Mouse (Mus musculus) ES-E14 (cell line): Measurements from ENCODE around the gene Serinc5. TPM values are rescaled to one million over a fixed set of nuclear protein-coding genes. Genes with fewer than 3 reads are reported as not detected.
"Not testable (repeated sequence)": the region's sequence is repeated elsewhere in the genome, so short reads cannot be mapped to it uniquely, and the experiment has no call there.

Experiments used
- DNase-seq: peaks from one replicate; pipeline ENCODE4 v3.0.0-alpha.2; 2013; ENCODE audit warnings: low read depth, low spot score
- H3K27ac ChIP-seq: 2 replicates; pipeline ENCODE4 v1.5.1; 2012; ENCODE audit warnings: low read depth, mild to moderate bottlenecking, low read length, moderate library complexity, mixed read lengths; ENCODE audit not compliant: poor library complexity, insufficient read depth, severe bottlenecking
- H3K36me3 ChIP-seq: 2 replicates; pipeline ENCODE4 v1.6.1; 2012; ENCODE audit warnings: mild to moderate bottlenecking, low read length, moderate library complexity, mixed read lengths; ENCODE audit not compliant: control insufficient read depth, poor library complexity, insufficient read depth, severe bottlenecking
- H3K4me1 ChIP-seq, 2 experiments: fragments of 150-350 bp in 1 of 2; sonication (generic) in 1 of 2; 2 replicates each; pipeline ENCODE4 v1.6.1; 2012; ENCODE audit warnings: low read length in 2 of 2, mild to moderate bottlenecking in 1 of 2, mixed read lengths in 1 of 2; ENCODE audit not compliant: control insufficient read depth in 2 of 2, insufficient read depth in 2 of 2, poor library complexity in 1 of 2
- H3K4me3 ChIP-seq, 2 experiments: fragments of 150-350 bp in 1 of 2; sonication (generic) in 1 of 2; 2 replicates each; pipeline ENCODE4 v1.5.1; 2012; ENCODE audit warnings: low read length in 2 of 2, low read depth in 1 of 2, mild to moderate bottlenecking in 1 of 2, mixed read lengths in 1 of 2; ENCODE audit not compliant: insufficient read depth in 1 of 2, poor library complexity in 1 of 2, severe bottlenecking in 1 of 2
- H3K9ac ChIP-seq: 2 replicates; pipeline ENCODE4 v1.6.1; 2012; ENCODE audit warnings: low read depth, mild to moderate bottlenecking, low read length, mixed read lengths; ENCODE audit not compliant: poor library complexity, insufficient read depth, severe bottlenecking
- H3K9me3 ChIP-seq: fragments of 150-350 bp; sonication (generic); 2 replicates; pipeline ENCODE4 v1.6.1; 2012; ENCODE audit warnings: low read depth, mild to moderate bottlenecking, low read length; ENCODE audit not compliant: control insufficient read depth, insufficient read depth
- CHD2 ChIP-seq: IDR thresholded peaks from 2 replicates; pipeline ENCODE4 v1.6.1; 2014; ENCODE audit warnings: mild to moderate bottlenecking, low read depth, low read length, inconsistent platforms
- HCFC1 ChIP-seq: IDR thresholded peaks from 2 replicates; pipeline ENCODE4 v1.6.1; 2012; ENCODE audit warnings: low read length, inconsistent platforms, borderline replicate concordance; ENCODE audit not compliant: insufficient read depth
- MAFK ChIP-seq: IDR thresholded peaks from 2 replicates; pipeline ENCODE4 v1.6.1; 2014; ENCODE audit warnings: mild to moderate bottlenecking, low read depth, low read length, inconsistent platforms; ENCODE audit not compliant: insufficient read depth
- ZC3H11A ChIP-seq: IDR thresholded peaks from 2 replicates; pipeline ENCODE4 v1.6.1; 2012; ENCODE audit warnings: low read depth, mild to moderate bottlenecking, inconsistent platforms, low read length, borderline replicate concordance
- ZNF384 ChIP-seq: IDR thresholded peaks from 2 replicates; pipeline ENCODE4 v1.6.1; 2012; ENCODE audit warnings: low read depth, low read length, inconsistent platforms
- in situ Hi-C, 2 experiments: fragments of 600-800 bp; cut with MboI; formaldehyde crosslinking; loops; one replicate each; pipeline ENCODE4 v1.15.1; 2025; ENCODE audit warnings: low sequenced_read_pairs in 2 of 2, inconsistent platforms in 1 of 2; ENCODE audit not compliant: unreplicated experiment in 2 of 2
- total RNA-seq: library from RNA; depleted of rRNA; stranded (reverse); fragments of 300-350 nt; gene quantifications from 2 replicates; pipeline ENCODE4 v1.2.3, GENCODE M21; 2012

The Serinc5 gene
- total RNA-seq, 1 experiment: 14.9 TPM

- H3K36me3 ChIP-seq: no peaks in the 10 kb centered on the region
- H3K9ac ChIP-seq: no peak overlapping the region
- 0 out of 4 replicates have a peak, but pooled peaks cover 0 to 4% of the 10 kb centered on the region in 2 experiments for H3K4me1 ChIP-seq
- no peak overlapping the region for H3K4me3 ChIP-seq
- in situ Hi-C loops: loop anchor here in 1 of 2 experiments (25.0 kb wide), 1 partner anchor 143 kb away; no protein-coding TSS in a partner anchor
- no peak overlapping the region for H3K27ac ChIP-seq
- H3K9me3 ChIP-seq: no peaks in the 10 kb centered on the region
- TF ChIP-seq ZNF384: no peak
- TF ChIP-seq CHD2: no peak
- no peak for TF ChIP-seq ZC3H11A
- no peak for TF ChIP-seq HCFC1
- no peak for TF ChIP-seq MAFK
- no peak for DNase-seq
These were observed 16.4 kb upstream of the Serinc5 start for GRCm38 (mm10) chr13:92594481-92594880.

DNA sequence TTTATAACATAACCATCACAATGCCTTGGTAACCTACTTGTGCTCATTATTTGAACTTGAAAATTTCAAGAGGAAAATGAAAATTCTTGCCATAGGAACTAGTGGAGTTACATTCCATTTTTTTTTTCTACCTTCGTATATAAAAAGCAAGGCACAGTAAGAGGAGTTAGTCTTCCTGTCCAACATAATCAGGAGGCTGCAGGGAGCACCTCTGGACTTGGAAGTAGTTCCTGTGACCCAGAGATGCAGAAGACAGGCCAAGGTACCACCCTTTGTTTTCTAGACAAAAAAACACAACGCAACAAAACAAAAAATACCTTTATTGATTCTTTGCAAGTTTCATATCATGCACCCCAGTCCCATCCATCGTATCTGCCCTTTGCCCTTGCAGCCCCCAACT, 16.0 kb upstream of the Serinc5 start:
- Histone ChIP-seq H3K27ac (no peak overlapping the region), H3K36me3 (no peaks in the 10 kb centered on the region), H3K4me3 (no peak overlapping the region), H3K9ac (no peak overlapping the region), H3K4me1 (0 out of 4 replicates have a peak, but pooled peaks cover 0 to 4% of the 10 kb centered on the region in 2 experiments), H3K9me3 (no peaks in the 10 kb centered on the region)
- in situ Hi-C loops: loop anchor here in 1 of 2 experiments (25.0 kb wide), 1 partner anchor 142 kb away; no protein-coding TSS in a partner anchor
- TF ChIP-seq ZC3H11A (no peak), CHD2 (no peak), MAFK (no peak), HCFC1 (no peak), ZNF384 (no peak)
- no peak for DNase-seq

DNA sequence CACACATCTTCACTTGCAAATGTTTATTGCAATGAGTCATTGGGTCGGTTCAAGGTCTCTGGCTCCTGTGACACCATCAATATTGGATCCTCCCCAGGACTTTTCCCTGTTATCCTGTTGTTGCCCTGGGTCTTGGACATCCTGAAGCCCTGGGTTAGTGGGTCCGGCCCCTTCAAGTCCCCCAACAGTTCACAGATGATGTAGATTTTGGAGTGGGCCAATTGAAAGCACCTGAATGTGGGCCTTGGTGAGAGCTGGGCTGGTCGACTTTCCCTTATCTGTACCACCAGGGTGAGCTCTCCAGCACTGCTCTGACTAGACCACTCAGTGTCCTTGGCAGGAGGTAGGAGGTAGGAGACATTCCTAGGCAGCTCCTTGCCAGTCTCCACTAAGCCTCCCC, 15.5 kb upstream of the Serinc5 start:
- no peak for DNase-seq
- no peak overlapping the region for H3K27ac ChIP-seq
- 0 out of 4 replicates have a peak, but pooled peaks cover 0 to 4% of the 10 kb centered on the region in 2 experiments for H3K4me1 ChIP-seq
- H3K9me3 ChIP-seq: no peaks in the 10 kb centered on the region
- TF ChIP-seq HCFC1: no peak
- TF ChIP-seq ZC3H11A: no peak
- no peak for TF ChIP-seq MAFK
- TF ChIP-seq CHD2: no peak
- TF ChIP-seq ZNF384: no peak
- in situ Hi-C loops: loop anchor here in 1 of 2 experiments (25.0 kb wide), 1 partner anchor 142 kb away; no protein-coding TSS in a partner anchor
- H3K4me3 ChIP-seq: no peak overlapping the region
- H3K36me3 ChIP-seq: no peaks in the 10 kb centered on the region
- no peak overlapping the region for H3K9ac ChIP-seq

DNA sequence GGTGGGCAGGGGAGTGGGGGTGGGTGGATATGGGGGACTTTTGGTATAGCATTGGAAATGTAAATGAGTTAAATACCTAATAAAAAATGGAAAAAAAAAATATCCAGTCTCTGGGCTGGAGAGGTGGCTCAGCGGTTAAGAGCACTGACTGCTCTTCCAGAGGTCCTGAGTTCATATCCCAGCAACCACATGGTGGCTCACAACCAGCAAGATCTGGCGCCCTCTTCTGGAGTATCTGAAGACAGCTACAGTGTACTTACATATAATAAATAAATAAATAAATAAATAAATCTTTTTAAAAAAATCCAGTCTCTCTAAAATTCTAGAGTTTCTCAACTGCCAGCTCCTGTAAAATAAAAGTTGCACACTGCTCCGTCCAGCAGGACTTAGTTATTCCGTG, 5.6 kb upstream of the Serinc5 start:
- H3K27ac ChIP-seq, DNase-seq, H3K36me3 ChIP-seq, H3K9ac ChIP-seq, in situ Hi-C loops, H3K4me1 ChIP-seq, H3K4me3 ChIP-seq, H3K9me3 ChIP-seq: not testable (repeated sequence)

- in situ Hi-C loops: no loop called here
- Histone ChIP-seq H3K4me1 (peaks cover 0 to 4% of the 10 kb centered on the region in 2 experiments; a peak in 1 of 4 replicates), H3K27ac (no peak overlapping the region), H3K36me3 (no peaks in the 10 kb centered on the region; the same call in 1 of the 2 replicates), H3K9me3 (no peaks in the 10 kb centered on the region), H3K9ac (no peak overlapping the region), H3K4me3 (peak overlapping the region; percentile 90 to 94)
- TF ChIP-seq ZC3H11A (no peak), HCFC1 (no peak), ZNF384 (no peak), MAFK (no peak), CHD2 (no peak)
- DNase-seq: no peak
These were observed 1.2 kb upstream of the Serinc5 start for GRCm38 (mm10) chr13:92609486-92610310.
